Mouse (Mus musculus) kidney, embryonic 14.5 days (tissue): ENCODE measurements at regions not wholly inside any gene's neighbourhood (a gene's known extent, or its start where the extent isn't known, plus 50 kb on each side); places are given as distances from the start of the nearest gene placed in this dataset.

Source experiments
- ATAC-seq: fragments of 200-750 bp; cut with Nextera tagmentation; 2 replicates; pipeline ENCODE4 v1.8.0; 2017; ENCODE audit warnings: moderate number of reproducible peaks, mild to moderate bottlenecking, moderate TSS enrichment, moderate library complexity; ENCODE audit not compliant: low FRiP score, low TSS enrichment
- H3K27ac ChIP-seq: fragments of 300-500 bp; sonication (generic); 2 replicates; pipeline ENCODE4 v1.5.1; 2014; ENCODE audit warnings: low read depth, mild to moderate bottlenecking, low read length, moderate library complexity, mixed read lengths
- H3K27me3 ChIP-seq: fragments of 300-500 bp; sonication (generic); 2 replicates; pipeline ENCODE4 v1.6.1; 2014; ENCODE audit warnings: mild to moderate bottlenecking, low read length; ENCODE audit not compliant: control insufficient read depth, insufficient read depth
- H3K36me3 ChIP-seq: fragments of 300-500 bp; sonication (generic); 2 replicates; pipeline ENCODE4 v1.6.1; 2014; ENCODE audit warnings: low read length, mixed read lengths; ENCODE audit not compliant: control insufficient read depth, insufficient read depth
- H3K4me1 ChIP-seq: fragments of 300-500 bp; sonication (generic); 2 replicates; pipeline ENCODE4 v1.6.1; 2014; ENCODE audit warnings: low read length, mixed read lengths; ENCODE audit not compliant: control insufficient read depth, insufficient read depth
- H3K4me2 ChIP-seq: fragments of 300-500 bp; sonication (generic); replicated peaks from 2 replicates; pipeline ENCODE4 v1.6.1; 2014; ENCODE audit warnings: low read depth, mild to moderate bottlenecking, low read length
- H3K4me3 ChIP-seq: fragments of 300-500 bp; sonication (generic); 2 replicates; pipeline ENCODE4 v1.5.1; 2014; ENCODE audit warnings: mild to moderate bottlenecking, low read length
- H3K9ac ChIP-seq: fragments of 300-500 bp; sonication (generic); 2 replicates; pipeline ENCODE4 v1.6.1; 2014; ENCODE audit warnings: low read depth, mild to moderate bottlenecking, low read length, moderate library complexity
- H3K9me3 ChIP-seq: fragments of 300-500 bp; sonication (generic); 2 replicates; pipeline ENCODE4 v1.6.1; 2016; ENCODE audit warnings: low read length; ENCODE audit not compliant: control insufficient read depth
- WGBS: fragments of 180-500 bp; shearing (Covaris S2); extraction: QIAGEN DNeasy Blood & Tissue Kit; methylation state at CpG from one replicate; pipeline ENCODE4 v1.1.7; 2014; 5-methylcytosine and 5-hydroxymethylcytosine counted together

DNA sequence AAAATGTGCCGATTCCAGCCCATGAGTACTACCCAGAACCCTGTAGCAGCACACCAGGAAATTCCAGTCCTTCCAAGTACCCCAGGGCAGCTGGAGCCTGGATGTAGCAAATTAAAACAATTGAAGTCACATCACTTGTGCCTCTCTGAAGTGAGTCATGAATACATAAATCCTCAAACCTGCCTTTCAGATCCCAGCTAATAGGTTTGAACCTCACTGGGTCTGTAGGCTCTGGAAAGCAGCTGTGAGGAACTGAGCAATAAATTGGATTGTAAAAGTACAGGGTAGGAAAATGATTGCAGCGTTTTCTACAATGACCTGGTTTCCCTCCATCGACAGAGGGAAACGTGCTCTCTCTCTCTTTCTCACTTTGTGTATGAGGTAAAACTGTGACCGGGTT, 101.6 kb upstream of the Topaz1 start:
- Histone ChIP-seq H3K27me3 (peaks cover 6% of the 10 kb centered on the region; the same call in 1 of the 2 replicates), H3K9ac (no peak overlapping the region), H3K4me1 (no peaks in the 10 kb centered on the region), H3K27ac (no peak overlapping the region), H3K36me3 (no peaks in the 10 kb centered on the region), H3K4me2 (no peak overlapping the region), H3K4me3 (no peak overlapping the region), H3K9me3 (no peaks in the 10 kb centered on the region)
- ATAC-seq = no peak
- 29% methylated on average over 5 of the region's 5 CpGs for WGBS

DNA sequence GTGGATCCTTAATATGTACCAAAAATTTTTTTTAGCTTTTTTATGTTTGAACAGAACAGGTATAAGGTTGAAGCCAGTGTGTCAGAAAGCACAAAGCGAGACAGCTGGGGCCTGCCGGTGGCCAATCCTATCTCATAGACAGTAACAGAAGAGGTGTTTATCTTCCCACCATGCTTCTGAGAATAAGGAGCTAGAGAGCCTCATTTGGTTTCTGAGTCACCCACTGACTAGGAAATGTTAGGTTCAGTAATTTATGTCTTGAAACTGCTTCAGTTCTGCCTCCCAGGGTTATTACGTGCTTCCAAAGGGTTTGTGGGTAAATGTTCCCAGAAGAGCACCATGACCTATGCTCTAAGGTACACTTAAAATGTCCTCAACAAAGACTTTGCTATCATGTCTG, 96.3 kb upstream of the Topaz1 start:
- no peak for ATAC-seq
- no peaks in the 10 kb centered on the region for H3K27me3 ChIP-seq
- H3K4me3 ChIP-seq = no peak overlapping the region
- H3K9me3 ChIP-seq = no peaks in the 10 kb centered on the region
- H3K27ac ChIP-seq = no peak overlapping the region
- H3K9ac ChIP-seq = no peak overlapping the region
- 61% methylated on average over 3 of the region's 3 CpGs for WGBS
- no peak overlapping the region for H3K4me2 ChIP-seq
- no peaks in the 10 kb centered on the region for H3K36me3 ChIP-seq
- H3K4me1 ChIP-seq = no peaks in the 10 kb centered on the region

DNA sequence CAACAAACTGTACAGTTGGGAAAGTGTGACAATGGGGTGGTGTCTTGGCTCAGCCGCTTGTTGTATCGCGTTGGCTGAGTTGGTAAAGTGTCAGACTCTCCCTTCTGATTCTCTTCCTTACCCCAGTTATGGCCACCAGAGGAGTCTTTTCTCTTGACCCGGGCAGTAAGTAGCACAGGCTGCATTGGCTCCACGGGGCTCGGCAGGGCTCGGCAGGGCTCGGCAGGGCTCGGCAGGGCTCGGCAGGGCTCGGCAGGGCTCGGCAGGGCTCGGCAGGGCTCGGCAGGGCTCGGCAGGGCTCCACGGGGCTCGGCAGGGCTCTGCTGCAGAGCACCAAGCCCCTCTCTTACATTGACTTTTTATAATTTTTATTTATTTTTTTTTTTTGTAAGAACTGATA, 91.6 kb upstream of the Topaz1 start:
- WGBS = 50% methylated on average over 17 of the region's 17 CpGs
- no peaks in the 10 kb centered on the region for H3K4me1 ChIP-seq
- H3K9ac ChIP-seq = no peak overlapping the region
- H3K4me3 ChIP-seq = no peak overlapping the region
- no peak overlapping the region for H3K27ac ChIP-seq
- no peaks in the 10 kb centered on the region for H3K9me3 ChIP-seq
- no peaks in the 10 kb centered on the region for H3K27me3 ChIP-seq
- no peak for ATAC-seq
- no peaks in the 10 kb centered on the region for H3K36me3 ChIP-seq
- no peak overlapping the region for H3K4me2 ChIP-seq

DNA sequence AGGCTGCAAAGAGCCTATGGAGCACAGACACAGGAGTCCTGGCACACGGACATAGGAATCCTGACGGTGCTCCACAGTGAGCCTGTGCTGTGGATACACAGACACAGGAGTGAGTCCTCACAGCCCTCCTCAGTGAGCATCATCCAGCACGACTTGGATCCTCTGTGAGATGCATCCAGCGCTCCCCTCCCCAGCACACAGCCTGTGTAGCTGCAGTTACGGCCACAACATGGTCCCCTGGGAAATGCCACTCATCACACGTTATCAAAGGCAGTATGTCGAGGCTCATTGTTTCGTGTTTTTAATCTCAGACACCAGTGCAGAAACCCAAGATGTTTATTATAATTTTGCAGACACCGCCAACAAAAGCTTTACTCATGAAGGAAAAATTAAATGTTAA, 87.1 kb upstream of the Topaz1 start:
- H3K4me2 ChIP-seq = no peak overlapping the region
- H3K4me1 ChIP-seq = no peaks in the 10 kb centered on the region
- no peaks in the 10 kb centered on the region for H3K9me3 ChIP-seq
- no peaks in the 10 kb centered on the region for H3K36me3 ChIP-seq
- no peak overlapping the region for H3K9ac ChIP-seq
- no peak overlapping the region for H3K27ac ChIP-seq
- H3K27me3 ChIP-seq = no peaks in the 10 kb centered on the region
- 68% methylated on average over 9 of the region's 9 CpGs for WGBS
- no peak for ATAC-seq
- no peak overlapping the region for H3K4me3 ChIP-seq

DNA sequence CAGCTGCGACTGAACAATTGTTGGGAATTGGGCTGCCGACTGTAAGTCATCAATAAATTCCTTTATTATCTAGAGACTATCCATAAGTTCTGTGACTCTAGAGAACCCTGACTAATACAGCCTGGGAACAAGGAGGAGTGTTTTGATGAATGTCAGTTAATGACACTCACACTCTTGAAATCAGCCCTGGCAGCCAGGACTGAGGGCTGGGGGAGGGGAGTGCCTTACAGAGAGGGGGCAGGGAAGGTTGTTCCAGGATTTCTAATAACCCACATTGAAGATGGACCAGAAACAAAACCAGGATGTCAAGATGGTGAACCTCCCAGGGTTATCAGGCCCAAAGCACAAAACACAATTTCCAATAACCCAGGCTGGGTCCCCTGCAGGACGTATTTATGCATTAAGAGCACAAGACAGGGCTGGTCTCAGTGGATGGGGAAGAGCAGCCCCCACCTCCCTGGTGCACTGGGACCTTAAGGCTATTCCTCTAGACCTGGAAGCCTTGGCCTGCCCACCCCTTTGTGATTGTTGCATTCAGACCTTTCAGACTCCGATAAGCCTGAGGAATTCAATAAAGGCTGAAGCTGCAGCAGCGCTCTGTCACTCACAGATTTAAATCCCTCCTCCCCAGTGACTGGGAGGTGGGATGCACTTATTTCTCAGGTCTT, 80.0 kb upstream of the Topaz1 start:
- Histone ChIP-seq H3K4me1 (no peaks in the 10 kb centered on the region), H3K4me3 (no peak overlapping the region), H3K36me3 (no peaks in the 10 kb centered on the region), H3K4me2 (no peak overlapping the region), H3K9me3 (no peaks in the 10 kb centered on the region), H3K27ac (no peak overlapping the region), H3K9ac (no peak overlapping the region), H3K27me3 (no peaks in the 10 kb centered on the region)
- no peak; the same call in 1 of the 2 replicates for ATAC-seq
- WGBS = 51% methylated on average over 3 of the region's 5 CpGs

DNA sequence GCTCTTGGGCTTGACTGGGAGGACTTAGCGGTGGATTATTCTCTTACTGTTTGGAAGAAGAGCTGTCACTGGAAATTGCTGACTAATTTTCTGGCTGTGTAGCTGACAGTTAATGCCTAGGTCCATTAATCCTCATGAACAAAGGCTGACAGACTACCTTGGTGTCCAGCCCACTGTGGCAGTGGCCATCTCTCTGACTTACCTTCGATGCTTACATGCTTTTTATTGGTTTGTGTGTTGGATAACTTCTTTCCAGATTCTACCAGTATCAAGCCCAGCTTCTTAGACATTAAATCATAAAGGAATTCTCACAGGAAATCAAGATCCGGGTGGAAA, 79.5 kb upstream of the Topaz1 start:
- no peak overlapping the region for H3K27ac ChIP-seq
- H3K36me3 ChIP-seq = no peaks in the 10 kb centered on the region
- no peak overlapping the region for H3K4me3 ChIP-seq
- no peaks in the 10 kb centered on the region for H3K27me3 ChIP-seq
- WGBS = 68% methylated on average over 3 of the region's 3 CpGs
- no peaks in the 10 kb centered on the region for H3K4me1 ChIP-seq
- H3K9me3 ChIP-seq = no peaks in the 10 kb centered on the region
- H3K4me2 ChIP-seq = no peak overlapping the region
- no peak overlapping the region for H3K9ac ChIP-seq
- no peak for ATAC-seq

DNA sequence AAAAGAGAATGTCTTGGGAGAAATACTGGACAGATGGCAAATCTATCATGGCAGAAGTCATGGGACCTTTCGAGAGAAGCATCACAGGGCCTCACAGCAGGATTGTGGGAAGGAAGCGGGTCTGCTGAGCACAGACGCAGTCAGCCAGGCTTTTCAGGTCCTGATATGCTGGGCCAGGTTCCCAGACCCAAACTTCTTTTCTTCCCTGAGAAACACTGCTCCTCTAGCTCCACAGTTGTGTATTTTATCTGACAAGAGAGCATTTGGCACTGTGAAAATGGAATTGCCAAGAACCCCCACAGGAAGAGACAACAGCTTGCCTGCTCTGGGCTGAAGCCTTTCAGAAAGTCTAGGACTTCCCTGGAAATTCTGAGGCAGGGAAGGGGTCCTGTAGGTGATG, 73.4 kb upstream of the Topaz1 start:
- no peaks in the 10 kb centered on the region for H3K27me3 ChIP-seq
- ATAC-seq = no peak
- no peaks in the 10 kb centered on the region for H3K4me1 ChIP-seq
- no peak overlapping the region for H3K27ac ChIP-seq
- H3K4me2 ChIP-seq = no peak overlapping the region
- H3K9ac ChIP-seq = no peak overlapping the region
- no peak overlapping the region for H3K4me3 ChIP-seq
- WGBS = 74% methylated on average over 3 of the region's 3 CpGs
- H3K36me3 ChIP-seq = no peaks in the 10 kb centered on the region
- no peaks in the 10 kb centered on the region for H3K9me3 ChIP-seq

DNA sequence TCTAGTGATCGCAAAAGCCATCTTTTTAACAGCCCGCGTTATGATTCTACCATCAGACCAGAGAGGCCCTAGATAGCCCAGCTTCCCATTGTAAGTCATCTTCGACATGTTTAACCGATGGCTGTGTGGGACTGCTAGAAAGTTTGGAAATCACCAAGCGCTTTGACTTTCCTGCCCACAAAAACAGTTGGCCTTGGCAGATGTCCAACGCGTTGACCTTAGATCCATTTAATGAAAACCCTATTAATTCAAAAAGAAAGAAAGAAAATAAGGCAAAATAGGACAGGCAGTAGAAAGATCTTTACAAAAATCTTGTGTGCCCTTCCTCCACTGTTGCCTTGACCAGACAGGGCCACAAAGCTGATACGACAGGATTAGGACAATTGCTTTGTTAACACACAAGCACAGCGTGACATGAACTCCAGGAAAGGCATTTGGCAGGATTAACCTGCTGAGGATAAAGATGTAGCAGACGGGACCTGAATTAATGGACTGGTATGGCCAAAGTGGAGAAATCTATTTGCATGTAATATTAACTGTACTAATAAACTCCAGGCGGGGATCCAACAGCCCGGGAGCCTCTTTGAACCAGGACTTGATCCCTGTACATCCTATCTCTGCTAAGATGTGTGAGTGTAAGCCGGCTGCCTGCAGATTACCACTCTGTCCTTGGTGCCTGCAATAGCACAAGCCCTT, 69.0 kb upstream of the Topaz1 start:
- Histone ChIP-seq H3K9me3 (no peaks in the 10 kb centered on the region), H3K4me1 (no peaks in the 10 kb centered on the region), H3K27ac (no peak overlapping the region), H3K36me3 (no peaks in the 10 kb centered on the region), H3K4me3 (no peak overlapping the region), H3K27me3 (no peaks in the 10 kb centered on the region), H3K9ac (no peak overlapping the region), H3K4me2 (no peak overlapping the region)
- 72% methylated on average over 14 of the region's 14 CpGs for WGBS
- no peak for ATAC-seq

DNA sequence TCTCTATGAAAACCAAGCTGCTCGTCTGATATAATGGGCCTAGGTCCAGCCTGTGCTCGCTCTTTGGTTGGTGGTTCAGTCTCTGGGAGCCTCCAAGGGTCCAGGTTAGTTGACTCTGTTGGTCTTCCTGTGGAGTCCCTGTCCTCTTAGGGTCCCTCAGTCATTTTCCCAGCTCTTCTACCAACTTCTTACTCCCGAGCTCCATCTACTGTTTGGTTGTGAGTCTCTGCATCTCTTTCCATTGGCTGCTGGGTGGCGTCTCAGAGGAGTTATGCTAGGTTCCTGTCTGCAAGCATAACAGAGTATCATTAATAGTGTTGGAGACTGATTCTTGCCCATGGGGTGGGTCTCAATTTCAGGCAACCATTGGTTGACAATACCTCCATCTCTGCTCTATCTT, 60.0 kb upstream of the Topaz1 start:
- Histone ChIP-seq H3K9ac (no peak overlapping the region), H3K4me3 (no peak overlapping the region), H3K27me3 (no peaks in the 10 kb centered on the region), H3K9me3 (no peaks in the 10 kb centered on the region), H3K27ac (no peak overlapping the region), H3K4me2 (no peak overlapping the region), H3K4me1 (no peaks in the 10 kb centered on the region), H3K36me3 (no peaks in the 10 kb centered on the region)
- WGBS = 25% methylated on average over 4 of the region's 4 CpGs
- no peak for ATAC-seq
